Mouse (Mus musculus) embryonic facial prominence, embryonic 10.5 days (tissue): ENCODE measurements at regions not wholly inside any gene's neighbourhood (a gene's known extent, or its start where the extent isn't known, plus 50 kb on each side); places are given as distances from the start of the nearest gene placed in this dataset.
A peak's percentile ranks its signal among the peaks of the same experiment; 100 is the strongest.

ENCODE experiments used
- DNase-seq: peaks from one replicate; pipeline ENCODE4 v3.0.0-alpha.2; 2017; ENCODE audit warnings: low spot score
- H3K27ac ChIP-seq: fragments of 300-500 bp; sonication (generic); replicated peaks from 2 replicates; pipeline ENCODE4 v1.5.1; 2016; ENCODE audit warnings: mild to moderate bottlenecking
- H3K27me3 ChIP-seq: fragments of 300-500 bp; sonication (generic); replicated peaks from 2 replicates; pipeline ENCODE4 v1.6.1; 2016; ENCODE audit warnings: low read depth, mild to moderate bottlenecking; ENCODE audit not compliant: poor library complexity, severe bottlenecking
- H3K36me3 ChIP-seq: fragments of 300-500 bp; sonication (generic); replicated peaks from 2 replicates; pipeline ENCODE4 v1.6.1; 2016; ENCODE audit warnings: mild to moderate bottlenecking, moderate library complexity
- H3K4me1 ChIP-seq: fragments of 300-500 bp; sonication (generic); 2 replicates; pipeline ENCODE4 v1.6.1; 2016
- H3K4me3 ChIP-seq: fragments of 300-500 bp; sonication (generic); 2 replicates; pipeline ENCODE4 v1.5.1; 2016; ENCODE audit warnings: mild to moderate bottlenecking, moderate library complexity
- H3K9me3 ChIP-seq: fragments of 300-500 bp; sonication (generic); 2 replicates; pipeline ENCODE4 v1.6.1; 2016; ENCODE audit warnings: mild to moderate bottlenecking
- WGBS: fragments of 180-500 bp; shearing (Covaris S2); methylation state at CpG from one replicate; pipeline ENCODE4 v1.1.7; 2016; 5-methylcytosine and 5-hydroxymethylcytosine counted together

DNA sequence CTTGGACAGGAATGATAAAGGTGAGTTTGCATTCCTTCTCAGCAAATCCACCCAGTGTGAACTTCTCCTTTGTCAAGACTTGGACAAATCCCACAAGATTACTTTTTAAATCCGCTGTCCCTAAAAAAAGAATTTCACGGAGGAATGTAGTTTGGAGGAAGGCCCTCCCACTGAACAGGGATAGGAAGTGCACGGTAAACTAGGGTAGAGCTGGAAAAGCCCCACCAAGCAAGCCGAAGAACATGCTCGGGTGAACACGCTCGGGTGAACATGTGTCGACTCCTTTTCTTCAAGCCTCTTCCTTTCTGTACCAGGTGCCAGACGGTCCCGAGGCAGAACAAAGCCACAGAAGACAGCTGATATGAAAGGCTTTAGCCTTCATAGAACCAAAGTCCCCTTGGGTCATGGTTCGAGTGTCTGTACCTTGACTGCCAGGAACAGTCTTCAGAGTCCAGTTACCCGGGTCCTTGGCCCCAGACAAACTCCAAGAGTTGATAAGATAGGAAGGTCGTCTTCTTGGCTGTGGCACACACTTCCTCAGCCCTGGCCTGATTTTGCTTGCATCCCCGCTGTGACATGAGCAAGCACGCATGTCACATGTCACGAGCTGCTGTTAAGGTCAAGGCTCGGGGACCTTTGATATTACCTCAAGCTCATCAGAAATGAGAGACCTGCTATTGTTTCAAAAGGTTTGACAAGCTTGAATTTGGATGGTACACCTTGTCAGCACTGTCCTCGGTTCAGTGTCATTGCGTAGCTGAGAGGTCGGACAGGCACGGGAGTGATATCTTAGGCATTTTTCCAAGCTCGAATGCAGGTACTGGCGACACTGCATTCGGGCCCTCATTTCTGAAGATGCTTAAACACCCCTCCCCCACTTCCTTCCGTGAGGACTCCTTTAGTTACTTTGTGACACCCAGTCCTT lies 51.5 kb upstream of the Ryk start:
- peak overlapping the region; percentile 58 for H3K27ac ChIP-seq

DNA sequence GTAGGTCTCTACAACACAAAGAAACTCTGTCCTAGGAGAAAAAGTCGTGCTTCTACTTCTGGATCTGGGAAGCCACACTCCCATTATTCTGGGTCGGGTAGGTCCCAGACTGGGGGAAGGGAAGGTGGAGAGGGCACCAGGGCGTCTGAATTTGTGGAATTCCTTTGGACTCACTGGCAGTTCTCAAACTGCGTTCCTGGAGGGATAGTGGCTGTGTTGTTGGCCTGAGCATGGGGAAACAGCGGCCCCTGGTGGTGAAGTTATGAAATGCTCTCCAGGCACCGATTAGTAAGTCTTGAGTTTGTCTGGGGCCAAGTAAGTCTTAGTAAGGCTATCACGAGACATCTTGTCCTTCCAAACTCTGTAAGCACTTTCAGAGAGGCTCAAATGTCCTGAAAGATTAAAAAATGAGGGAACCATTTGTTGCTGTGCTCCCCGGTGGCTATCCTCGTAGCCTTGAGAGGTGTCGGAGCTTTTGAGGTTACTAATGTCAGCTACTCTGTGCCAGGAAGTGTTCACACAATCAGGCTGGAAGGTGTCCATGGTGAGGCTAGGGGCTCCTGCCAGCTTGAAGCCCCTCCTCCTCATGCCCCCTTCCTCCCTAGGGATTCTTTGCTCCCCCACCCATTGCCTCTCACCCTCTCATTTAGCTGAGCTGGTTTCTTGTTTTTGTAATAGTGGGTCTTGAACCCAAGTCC lies 50.2 kb upstream of the Ryk start:
- H3K27ac ChIP-seq = peak overlapping the region; percentile 58
- no peaks in the 10 kb centered on the region for H3K36me3 ChIP-seq
- 0 out of 2 replicates have a peak overlapping the region, but pooled peaks have one; percentile 26 for H3K4me3 ChIP-seq
- no peaks in the 10 kb centered on the region for H3K27me3 ChIP-seq
- 11% methylated on average over 10 of the region's 10 CpGs for WGBS
- H3K4me1 ChIP-seq = peaks cover 31% of the 10 kb centered on the region
- no peaks in the 10 kb centered on the region for H3K9me3 ChIP-seq
- peak; percentile 94 for DNase-seq

More for the DNA sequence above, 51.5 kb upstream of the Ryk start:
- Histone ChIP-seq H3K9me3 (no peaks in the 10 kb centered on the region), H3K4me3 (no peak overlapping the region), H3K27me3 (no peaks in the 10 kb centered on the region), H3K4me1 (peaks cover 42% of the 10 kb centered on the region), H3K36me3 (no peaks in the 10 kb centered on the region)
- no peak for DNase-seq
- 69% methylated on average over 25 of the region's 25 CpGs for WGBS
